Mouse (Mus musculus) layer of hippocampus, adult 9-11 months (tissue): ENCODE measurements around the gene Bsph2.
A peak's percentile ranks its signal among the peaks of the same experiment; 100 is the strongest.

Source experiments
- DNase-seq: peaks from one replicate; pipeline ENCODE4 v3.0.0; 2022

Bsph2 gene

DNA sequence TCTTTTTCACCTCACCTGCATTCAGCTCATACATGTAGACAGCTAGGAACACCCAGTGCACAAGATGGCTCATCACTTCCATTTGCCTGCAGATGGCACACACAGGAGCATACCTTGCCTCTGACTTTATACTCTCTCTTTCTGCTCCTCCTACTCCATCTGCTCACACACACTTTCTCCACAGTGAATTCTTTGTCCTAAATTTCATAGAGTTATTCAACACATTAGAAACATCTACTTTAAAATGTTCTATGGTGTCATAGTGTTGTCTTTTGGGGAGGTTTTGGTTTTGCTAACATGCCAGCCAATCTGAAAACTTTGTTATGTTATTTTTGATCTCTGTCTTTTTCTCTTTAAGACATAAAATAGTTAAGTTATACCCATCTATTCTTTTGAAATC lies at the start of gene Bsph2:
Gene Bsph2, minus strand, starts transcription at position 101 of the 400 bp plus-strand sequence.
- no peak for DNase-seq

DNA sequence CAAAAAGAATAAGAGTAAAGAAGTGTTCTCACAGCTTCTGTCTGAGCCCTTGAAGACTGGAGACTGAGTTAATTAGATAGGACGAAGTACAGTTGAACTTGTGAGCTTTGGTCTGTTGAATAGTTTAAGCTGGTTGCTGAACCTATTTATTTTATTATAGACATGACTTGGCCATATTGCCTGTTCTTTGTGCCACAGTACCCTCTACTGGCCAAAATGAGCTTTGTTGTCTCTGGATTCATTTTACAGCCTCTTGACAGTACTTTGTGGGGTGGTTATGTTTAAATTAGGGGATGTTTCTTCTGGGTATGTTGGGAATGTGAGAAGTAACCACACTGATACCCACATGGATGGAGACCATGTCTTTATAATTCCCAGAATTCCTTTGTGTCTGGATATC lies 59.3 kb downstream of the Bsph2 start:
- DNase-seq = peak; percentile 2
